Mouse (Mus musculus): ENCODE data around the gene Fetub.

Gene Fetub

GRCm38 (mm10) chr16:22967383-22968030 is 49.4 kb downstream of the Fetub start:
- no peak for DNase-seq

Measured in kidney, adult 9 months (tissue).